Mouse (Mus musculus) neural tube, embryonic 15.5 days (tissue): ENCODE measurements at regions not wholly inside any gene's neighbourhood (a gene's known extent, or its start where the extent isn't known, plus 50 kb on each side); places are given as distances from the start of the nearest gene placed in this dataset.

ENCODE experiments used
- ATAC-seq: fragments of 200-750 bp; cut with Nextera tagmentation; 2 replicates; pipeline ENCODE4 v1.8.0; 2017; ENCODE audit warnings: mild to moderate bottlenecking, moderate TSS enrichment, moderate library complexity; ENCODE audit not compliant: low FRiP score
- H3K27ac ChIP-seq: fragments of 300-500 bp; sonication (generic); replicated peaks from 2 replicates; pipeline ENCODE4 v1.5.1; 2015; ENCODE audit warnings: mild to moderate bottlenecking, inconsistent platforms
- H3K27me3 ChIP-seq: fragments of 300-500 bp; sonication (generic); replicated peaks from 2 replicates; pipeline ENCODE4 v1.6.1; 2015; ENCODE audit warnings: inconsistent platforms
- H3K36me3 ChIP-seq: fragments of 300-500 bp; sonication (generic); 2 replicates; pipeline ENCODE4 v1.6.1; 2015; ENCODE audit warnings: inconsistent platforms
- H3K4me1 ChIP-seq: fragments of 300-500 bp; sonication (generic); 2 replicates; pipeline ENCODE4 v1.6.1; 2015; ENCODE audit warnings: inconsistent platforms
- H3K4me2 ChIP-seq: fragments of 300-500 bp; sonication (generic); 2 replicates; pipeline ENCODE4 v1.6.1; 2015; ENCODE audit warnings: inconsistent platforms, mild to moderate bottlenecking, moderate library complexity
- H3K4me3 ChIP-seq: fragments of 300-500 bp; sonication (generic); replicated peaks from 2 replicates; pipeline ENCODE4 v1.5.1; 2015; ENCODE audit warnings: mild to moderate bottlenecking, inconsistent platforms
- H3K9ac ChIP-seq: fragments of 300-500 bp; sonication (generic); replicated peaks from 2 replicates; pipeline ENCODE4 v1.6.1; 2015; ENCODE audit warnings: mild to moderate bottlenecking, inconsistent platforms
- H3K9me3 ChIP-seq: fragments of 300-500 bp; sonication (generic); replicated peaks from 2 replicates; pipeline ENCODE4 v1.6.1; 2016; ENCODE audit warnings: inconsistent platforms
- WGBS: fragments of 180-500 bp; shearing (Covaris S2); methylation state at CpG from one replicate; pipeline ENCODE4 v1.1.7; 2015; ENCODE audit warnings: mixed read lengths; 5-methylcytosine and 5-hydroxymethylcytosine counted together

- WGBS: 83% methylated on average over 3 of the region's 3 CpGs
- Histone ChIP-seq H3K36me3 (no peaks in the 10 kb centered on the region), H3K4me2 (no peak overlapping the region), H3K4me1 (no peaks in the 10 kb centered on the region), H3K4me3 (no peak overlapping the region), H3K9ac (no peak overlapping the region), H3K27me3 (no peaks in the 10 kb centered on the region), H3K9me3 (no peaks in the 10 kb centered on the region), H3K27ac (no peak overlapping the region)
- no peak for ATAC-seq
These were observed 122.7 kb upstream of the Ccdc122 start for GRCm38 (mm10) chr14:76913850-76914249.

DNA sequence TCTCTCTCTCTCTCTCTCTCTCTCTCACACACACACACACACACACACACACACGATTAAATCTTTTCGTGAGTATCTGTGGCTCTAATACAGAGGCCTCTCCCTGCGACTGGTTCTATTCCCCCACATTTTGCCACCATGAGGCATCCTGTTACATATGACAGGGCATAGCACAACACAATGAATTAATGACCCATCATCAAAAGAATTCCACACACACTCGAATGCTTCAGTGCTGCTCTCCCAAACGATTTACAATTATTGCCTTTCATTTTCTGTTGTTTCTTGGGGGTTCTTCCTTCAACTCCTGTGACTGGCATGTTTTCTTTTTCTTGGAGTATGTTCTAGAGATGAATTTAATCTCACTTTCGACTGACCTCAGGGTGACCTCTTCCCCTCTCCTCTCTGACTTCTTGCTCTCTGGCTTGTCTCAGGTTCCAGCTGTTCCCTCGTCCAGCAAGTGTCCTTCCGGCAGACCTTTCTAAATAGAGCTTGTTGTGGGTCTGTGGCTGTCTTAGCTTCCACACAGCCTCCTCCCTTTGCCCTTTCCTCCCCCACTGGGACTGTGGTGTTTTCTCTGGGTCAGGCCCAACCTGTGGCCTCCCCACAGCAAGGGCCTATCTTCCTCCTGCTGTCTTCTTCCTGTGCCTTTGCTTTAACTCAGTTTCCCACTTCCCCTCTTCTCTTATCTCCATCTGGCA lies 124.1 kb upstream of the Ccdc122 start:
- 37% methylated on average over 8 of the region's 8 CpGs for WGBS
- no peak overlapping the region for H3K27ac ChIP-seq
- H3K27me3 ChIP-seq: no peaks in the 10 kb centered on the region
- H3K9me3 ChIP-seq: no peaks in the 10 kb centered on the region
- no peak overlapping the region for H3K4me3 ChIP-seq
- no peak for ATAC-seq
- H3K4me2 ChIP-seq: no peak overlapping the region
- no peaks in the 10 kb centered on the region for H3K4me1 ChIP-seq
- no peaks in the 10 kb centered on the region for H3K36me3 ChIP-seq
- no peak overlapping the region for H3K9ac ChIP-seq

DNA sequence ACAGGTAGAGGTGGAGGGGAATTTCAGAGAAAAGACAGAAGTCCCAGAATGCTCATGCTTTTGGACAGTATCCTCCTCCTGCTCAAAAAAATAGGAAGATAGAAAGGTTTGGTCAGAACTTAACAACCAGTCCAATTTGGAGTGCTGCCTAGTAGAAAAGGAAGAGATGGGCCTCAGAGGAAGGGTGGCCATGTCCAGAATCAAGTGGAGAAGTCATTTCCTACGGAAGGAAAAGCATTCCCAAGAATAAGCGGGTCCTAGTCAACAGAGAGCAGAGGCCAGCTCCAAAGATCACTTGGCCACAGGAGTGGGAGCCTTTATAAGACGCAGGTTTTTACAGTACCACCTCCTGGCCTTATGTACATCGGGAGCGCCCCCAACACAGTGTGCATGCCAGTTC lies 125.3 kb upstream of the Ccdc122 start:
- WGBS: 88% methylated on average over 5 of the region's 5 CpGs
- no peak overlapping the region for H3K9ac ChIP-seq
- H3K4me3 ChIP-seq: no peak overlapping the region
- no peaks in the 10 kb centered on the region for H3K36me3 ChIP-seq
- ATAC-seq: no peak
- no peaks in the 10 kb centered on the region for H3K9me3 ChIP-seq
- H3K27me3 ChIP-seq: no peaks in the 10 kb centered on the region
- H3K4me2 ChIP-seq: no peak overlapping the region
- H3K27ac ChIP-seq: no peak overlapping the region
- no peaks in the 10 kb centered on the region for H3K4me1 ChIP-seq

DNA sequence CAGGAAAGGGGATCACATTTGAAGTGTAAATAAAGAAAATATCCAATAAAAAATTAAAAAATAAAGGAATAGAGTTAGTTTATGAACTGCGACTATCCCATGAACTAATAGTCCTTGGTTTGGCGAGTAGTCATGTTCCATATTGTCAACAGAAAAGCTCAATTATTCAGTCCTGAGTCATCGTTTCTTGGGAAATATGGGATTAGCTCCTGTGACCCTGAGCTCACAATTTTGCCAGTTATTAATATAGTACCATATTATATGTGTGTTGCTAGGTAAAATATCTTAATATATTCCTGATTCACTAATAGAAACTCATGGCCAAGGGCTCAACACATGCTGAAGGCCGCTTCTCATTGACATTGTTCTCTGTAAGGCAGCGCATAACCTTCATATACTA lies 126.4 kb upstream of the Ccdc122 start:
- no peaks in the 10 kb centered on the region for H3K36me3 ChIP-seq
- 95% methylated on average over 5 of the region's 5 CpGs for WGBS
- no peak overlapping the region for H3K9ac ChIP-seq
- H3K27ac ChIP-seq: no peak overlapping the region
- ATAC-seq: no peak
- no peak overlapping the region for H3K4me3 ChIP-seq
- H3K4me2 ChIP-seq: no peak overlapping the region
- H3K4me1 ChIP-seq: no peaks in the 10 kb centered on the region
- H3K27me3 ChIP-seq: no peaks in the 10 kb centered on the region
- no peaks in the 10 kb centered on the region for H3K9me3 ChIP-seq

- no peak overlapping the region for H3K4me2 ChIP-seq
- H3K4me1 ChIP-seq: no peaks in the 10 kb centered on the region
- H3K9ac ChIP-seq: no peak overlapping the region
- H3K27ac ChIP-seq: no peak overlapping the region
- no peaks in the 10 kb centered on the region for H3K27me3 ChIP-seq
- no peaks in the 10 kb centered on the region for H3K9me3 ChIP-seq
- H3K36me3 ChIP-seq: no peaks in the 10 kb centered on the region
- WGBS: 62% methylated on average over 5 of the region's 5 CpGs
- no peak for ATAC-seq
- H3K4me3 ChIP-seq: no peak overlapping the region
These were observed 128.6 kb upstream of the Ccdc122 start for GRCm38 (mm10) chr14:76907941-76908340.

DNA sequence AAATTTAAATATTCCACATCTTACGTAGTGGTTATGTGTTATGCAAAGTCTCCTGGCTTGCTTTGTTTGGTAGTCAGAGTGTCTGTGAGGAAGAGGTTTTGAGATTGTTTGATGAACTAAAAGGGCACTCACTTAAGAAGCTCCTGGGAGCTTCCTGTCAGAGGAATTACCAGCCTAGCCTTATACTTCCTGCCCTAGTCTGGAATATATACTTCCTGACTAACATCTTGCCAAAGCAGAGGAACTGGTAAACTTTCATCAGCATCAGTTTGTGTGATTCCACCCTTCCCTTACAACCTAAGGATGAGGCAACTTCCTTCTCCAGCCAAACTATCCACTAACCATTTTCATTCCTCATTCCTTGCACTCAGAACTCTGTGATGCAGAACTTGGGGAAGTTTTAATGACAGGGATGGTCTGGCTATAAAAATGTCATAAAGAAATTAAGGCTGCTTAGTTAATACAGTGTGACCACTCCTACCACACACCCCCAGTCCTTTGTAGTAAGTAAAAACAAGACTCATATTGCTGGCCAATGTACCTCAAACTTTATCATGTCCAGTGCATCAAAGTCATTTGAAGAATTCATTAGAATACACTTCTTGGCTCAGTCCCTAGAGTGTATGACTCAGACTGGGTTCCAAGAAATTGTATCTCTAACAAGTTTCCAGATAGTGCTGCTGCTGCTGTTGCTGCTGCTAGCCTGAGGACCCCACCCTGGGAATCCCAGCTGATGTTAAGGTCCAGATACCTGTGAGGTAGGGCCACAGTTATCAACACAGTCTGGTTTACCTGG lies 133.4 kb upstream of the Ccdc122 start:
- WGBS: 84% methylated on average over 1 of the region's 1 CpGs
- H3K4me3 ChIP-seq: no peak overlapping the region

GRCm38 (mm10) chr14:76901490-76901889 lies 135.1 kb upstream of the Ccdc122 start:
- Histone ChIP-seq H3K9ac (no peak overlapping the region), H3K27ac (no peak overlapping the region), H3K27me3 (no peaks in the 10 kb centered on the region), H3K36me3 (no peaks in the 10 kb centered on the region), H3K4me1 (no peaks in the 10 kb centered on the region), H3K4me3 (no peak overlapping the region), H3K9me3 (no peaks in the 10 kb centered on the region), H3K4me2 (no peak overlapping the region)
- WGBS: 91% methylated on average over 3 of the region's 3 CpGs
- ATAC-seq: no peak

More for the DNA sequence above, 133.4 kb upstream of the Ccdc122 start:
- Histone ChIP-seq H3K36me3 (no peaks in the 10 kb centered on the region), H3K27me3 (no peaks in the 10 kb centered on the region), H3K9ac (no peak overlapping the region), H3K4me1 (no peaks in the 10 kb centered on the region), H3K27ac (no peak overlapping the region), H3K9me3 (no peaks in the 10 kb centered on the region), H3K4me2 (no peak overlapping the region)
- no peak for ATAC-seq

GRCm38 (mm10) chr14:76899331-76899730 lies 137.2 kb upstream of the Ccdc122 start:
- Histone ChIP-seq H3K9ac (no peak overlapping the region), H3K27ac (no peak overlapping the region), H3K4me3 (no peak overlapping the region), H3K9me3 (no peaks in the 10 kb centered on the region), H3K27me3 (no peaks in the 10 kb centered on the region), H3K36me3 (no peaks in the 10 kb centered on the region), H3K4me2 (no peak overlapping the region), H3K4me1 (no peaks in the 10 kb centered on the region)
- WGBS: 35% methylated on average over 3 of the region's 3 CpGs
- no peak for ATAC-seq

DNA sequence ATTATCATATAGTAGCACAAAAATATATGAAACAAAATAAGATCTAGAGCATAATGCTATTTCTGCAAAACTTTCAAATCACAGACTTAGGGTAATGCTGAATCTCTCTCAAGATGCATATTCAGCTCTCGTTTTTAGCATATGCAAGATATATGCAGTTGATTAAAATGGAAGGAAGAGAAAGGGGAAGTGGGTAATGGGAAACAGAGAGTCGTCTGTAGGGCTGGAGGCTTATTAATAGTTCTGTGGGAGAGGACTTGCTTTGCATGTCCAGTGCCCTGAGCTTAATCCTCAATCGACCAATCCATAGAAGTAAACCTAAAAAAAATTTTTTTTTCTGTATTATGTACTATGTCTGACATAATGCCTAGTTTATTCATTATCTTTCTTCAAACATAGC lies 148.9 kb upstream of the Ccdc122 start:
- no peak overlapping the region for H3K4me3 ChIP-seq
- H3K4me2 ChIP-seq: no peak overlapping the region
- H3K36me3 ChIP-seq: no peaks in the 10 kb centered on the region
- H3K27me3 ChIP-seq: no peaks in the 10 kb centered on the region
- no peak for ATAC-seq
- no peaks in the 10 kb centered on the region for H3K9me3 ChIP-seq
- H3K27ac ChIP-seq: no peak overlapping the region
- H3K9ac ChIP-seq: no peak overlapping the region
- WGBS: 65% methylated on average over 3 of the region's 3 CpGs
- peaks cover 20% of the 10 kb centered on the region for H3K4me1 ChIP-seq

DNA sequence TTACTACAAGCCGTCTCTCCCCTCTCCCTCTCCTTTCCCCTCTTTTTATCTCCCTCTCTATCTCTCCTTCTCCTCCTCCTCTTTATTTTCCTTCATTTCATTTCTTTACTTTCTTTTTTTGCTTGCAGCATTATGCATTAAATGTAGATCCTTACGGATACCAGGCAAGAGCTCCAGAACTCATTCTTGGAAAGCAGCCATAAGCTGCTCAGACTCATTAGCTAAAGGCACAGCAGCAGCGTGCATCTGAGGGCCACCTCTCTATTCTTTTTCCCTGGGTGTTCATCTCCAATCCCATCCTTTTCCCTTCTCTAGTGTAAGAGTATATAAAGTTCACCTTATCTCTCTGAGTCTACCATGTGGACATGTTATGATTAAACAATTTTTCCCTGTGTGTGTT lies 149.4 kb upstream of the Ccdc122 start:
- Histone ChIP-seq H3K4me2 (no peak overlapping the region), H3K4me1 (peaks cover 25% of the 10 kb centered on the region), H3K4me3 (no peak overlapping the region), H3K9me3 (no peaks in the 10 kb centered on the region), H3K27ac (no peak overlapping the region), H3K36me3 (no peaks in the 10 kb centered on the region), H3K27me3 (no peaks in the 10 kb centered on the region), H3K9ac (no peak overlapping the region)
- ATAC-seq: no peak
- WGBS: 47% methylated on average over 3 of the region's 3 CpGs

GRCm38 (mm10) chr14:76883231-76883651 lies 153.3 kb upstream of the Ccdc122 start:
- 15% methylated on average over 3 of the region's 3 CpGs for WGBS
- H3K36me3 ChIP-seq: no peaks in the 10 kb centered on the region
- ATAC-seq: peak; percentile 68
- no peaks in the 10 kb centered on the region for H3K9me3 ChIP-seq
- no peak overlapping the region for H3K4me3 ChIP-seq
- H3K9ac ChIP-seq: no peak overlapping the region
- peak overlapping the region; percentile 23 for H3K4me2 ChIP-seq
- H3K27ac ChIP-seq: peak overlapping the region; percentile 81
- H3K27me3 ChIP-seq: no peaks in the 10 kb centered on the region
- H3K4me1 ChIP-seq: peaks cover 28% of the 10 kb centered on the region

DNA sequence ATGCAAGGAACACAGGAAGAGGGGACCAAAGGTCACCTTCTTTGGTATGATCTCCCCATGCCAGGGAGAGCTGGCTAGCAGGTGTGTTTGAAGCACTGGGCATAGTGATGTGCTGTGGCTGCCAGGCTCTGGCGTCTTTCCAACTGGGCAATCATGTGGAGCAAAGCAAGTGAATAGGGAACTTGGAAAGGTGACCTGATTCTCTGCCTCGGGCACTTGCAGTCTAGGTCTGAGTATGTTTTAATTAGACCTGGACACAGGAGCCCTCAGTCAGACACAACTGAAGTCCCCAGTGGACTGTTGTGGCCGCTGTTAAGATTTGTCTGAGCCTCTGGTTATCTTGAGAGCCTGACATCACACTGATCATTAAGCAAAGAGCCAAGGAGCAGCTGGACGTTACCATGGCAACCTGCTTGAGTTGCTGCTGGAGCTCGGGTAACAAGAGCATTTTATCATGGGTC lies 153.8 kb upstream of the Ccdc122 start:
- H3K36me3 ChIP-seq: no peaks in the 10 kb centered on the region
- no peak overlapping the region for H3K9ac ChIP-seq
- H3K9me3 ChIP-seq: no peaks in the 10 kb centered on the region
- no peak overlapping the region for H3K4me3 ChIP-seq
- peaks cover 28% of the 10 kb centered on the region for H3K4me1 ChIP-seq
- peak overlapping the region; percentile 81 for H3K27ac ChIP-seq
- H3K4me2 ChIP-seq: peak overlapping the region; percentile 23
- peak; percentile 85 for ATAC-seq
- H3K27me3 ChIP-seq: no peaks in the 10 kb centered on the region
- 2% methylated on average over 5 of the region's 5 CpGs for WGBS
